Mouse (Mus musculus) erythroblast, embryonic 14.5 days (primary cell): ENCODE data around the gene Ascc3. TPM values are rescaled to one million over a fixed set of nuclear protein-coding genes. Genes with fewer than 3 reads are reported as not detected.

Experiments
- H3K27me3 ChIP-seq: 2 replicates; pipeline ENCODE4 v1.6.1; 2012; ENCODE audit warnings: inconsistent platforms; ENCODE audit not compliant: control insufficient read depth
- H3K36me3 ChIP-seq: 2 replicates; pipeline ENCODE4 v1.6.1; 2012; ENCODE audit warnings: mild to moderate bottlenecking, inconsistent platforms; ENCODE audit not compliant: control insufficient read depth
- H3K4me1 ChIP-seq: 2 replicates; pipeline ENCODE4 v1.6.1; 2012; ENCODE audit warnings: inconsistent platforms; ENCODE audit not compliant: control insufficient read depth
- H3K4me3 ChIP-seq: replicated peaks from 2 replicates; pipeline ENCODE3; 2012; ENCODE audit warnings: moderate library complexity, mild to moderate bottlenecking, inconsistent platforms
- H3K9me3 ChIP-seq: 2 replicates; pipeline ENCODE4 v1.6.1; 2012; ENCODE audit warnings: low read length, inconsistent platforms, mixed read lengths; ENCODE audit not compliant: control insufficient read depth
- GATA1 ChIP-seq: IDR thresholded peaks from 2 replicates; pipeline ENCODE4 v1.6.1; 2012; ENCODE audit warnings: low read length, inconsistent platforms, mixed read lengths
- TAL1 ChIP-seq: IDR thresholded peaks from 3 replicates; pipeline ENCODE4 v1.6.1; 2012; ENCODE audit warnings: low read length, inconsistent platforms, mixed read lengths
- polyA plus RNA-seq: library from polyadenylated mRNA; stranded (reverse); fragments of >175 nt; gene quantifications from 2 replicates; pipeline ENCODE4 v1.2.3, GENCODE M21; 2012

Ascc3 gene
- polyA plus RNA-seq, 1 experiment = 0.31 TPM

DNA sequence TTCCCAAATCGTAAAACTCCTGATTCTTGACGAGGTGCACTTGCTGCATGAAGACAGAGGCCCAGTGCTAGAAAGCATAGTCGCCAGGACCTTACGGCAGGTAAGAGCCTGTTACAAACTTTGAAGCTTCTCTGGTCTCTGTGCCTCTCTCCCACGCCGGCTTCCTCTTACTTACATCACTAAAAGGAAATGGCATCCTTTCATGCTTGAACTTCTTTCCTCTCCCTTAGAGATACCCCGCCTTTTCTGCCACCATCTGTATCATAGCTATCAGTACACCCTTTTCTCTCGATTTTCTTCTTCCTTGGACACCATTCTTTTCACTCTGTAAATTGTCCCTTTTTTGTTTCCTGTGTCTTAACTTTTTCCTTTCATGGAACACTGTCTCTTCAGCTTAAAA lies 58.1 kb downstream of the Ascc3 start:
- Histone ChIP-seq H3K36me3 (peaks cover 40% of the 10 kb centered on the region), H3K4me3 (no peak overlapping the region), H3K9me3 (no peaks in the 10 kb centered on the region), H3K27me3 (no peaks in the 10 kb centered on the region), H3K4me1 (no peaks in the 10 kb centered on the region)
- no peak for TF ChIP-seq GATA1
- no peak for TF ChIP-seq TAL1

DNA sequence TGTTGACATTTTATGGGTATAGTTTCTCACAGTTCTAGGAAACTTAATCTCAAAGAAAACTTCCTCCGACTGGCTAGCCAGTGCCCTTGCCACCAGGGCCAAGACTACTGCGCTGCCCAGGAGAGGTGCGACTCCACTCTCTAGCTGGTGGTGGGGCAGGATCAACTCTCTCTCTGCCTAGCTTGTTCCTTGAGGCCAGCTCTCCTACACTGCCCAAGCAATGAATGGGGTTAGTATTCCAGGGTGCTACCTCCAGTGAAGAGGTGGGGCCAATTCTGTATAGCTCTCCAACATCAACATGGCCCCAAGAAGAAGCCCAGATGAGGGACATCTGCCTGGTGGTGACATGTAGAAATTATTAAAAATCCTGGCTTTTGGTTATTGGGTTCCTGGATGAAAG lies 61.1 kb downstream of the Ascc3 start:
- peaks cover 32% of the 10 kb centered on the region for H3K36me3 ChIP-seq
- H3K27me3 ChIP-seq = no peaks in the 10 kb centered on the region
- H3K4me3 ChIP-seq = no peak overlapping the region
- no peaks in the 10 kb centered on the region for H3K4me1 ChIP-seq
- H3K9me3 ChIP-seq = no peaks in the 10 kb centered on the region
- TF ChIP-seq TAL1 (no peak), GATA1 (no peak)

DNA sequence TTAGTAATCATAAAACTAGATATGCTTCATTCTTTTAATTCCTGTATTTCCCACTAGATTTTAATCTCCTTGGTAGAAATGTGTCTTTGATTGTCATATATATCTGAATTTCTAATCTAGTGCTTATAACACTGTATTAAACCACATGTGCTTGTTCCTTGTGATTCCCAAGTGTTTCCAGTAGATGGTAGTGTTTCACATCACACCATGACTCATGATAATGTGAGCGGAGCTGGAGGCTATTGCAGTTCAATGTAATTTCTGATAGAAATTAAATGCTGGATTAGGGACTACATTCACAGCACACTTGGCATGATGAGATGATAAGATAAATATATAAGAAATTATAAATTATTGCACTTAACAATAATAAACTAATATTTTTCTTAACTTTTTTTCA lies 64.9 kb downstream of the Ascc3 start:
- Histone ChIP-seq H3K9me3 (no peaks in the 10 kb centered on the region), H3K4me1 (no peaks in the 10 kb centered on the region), H3K36me3 (peaks cover 23% of the 10 kb centered on the region), H3K4me3 (no peak overlapping the region), H3K27me3 (no peaks in the 10 kb centered on the region)
- TF ChIP-seq GATA1 = no peak
- no peak for TF ChIP-seq TAL1

DNA sequence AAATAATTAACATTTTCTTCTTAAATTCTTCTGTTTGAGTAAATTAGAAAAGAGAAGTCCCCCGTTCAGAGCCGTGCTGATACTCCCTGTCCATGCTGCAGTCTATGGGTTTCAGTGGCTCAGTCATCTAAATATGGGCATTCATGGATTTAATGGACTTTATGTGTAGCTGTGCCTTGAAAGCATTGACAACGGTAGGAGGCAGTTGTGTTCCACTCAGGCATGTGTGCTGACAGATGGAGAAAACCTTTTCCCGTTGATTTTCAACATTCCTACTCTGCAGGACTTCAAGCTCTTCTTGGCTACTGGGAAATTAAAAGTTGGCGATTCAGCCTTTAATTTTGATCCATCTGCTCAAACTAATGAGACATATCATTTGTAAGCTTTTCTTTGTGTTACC lies 79.0 kb downstream of the Ascc3 start:
- H3K4me3 ChIP-seq = no peak overlapping the region
- H3K36me3 ChIP-seq = peaks cover 5% of the 10 kb centered on the region
- no peaks in the 10 kb centered on the region for H3K4me1 ChIP-seq
- H3K27me3 ChIP-seq = no peaks in the 10 kb centered on the region
- TF ChIP-seq GATA1 = no peak
- TF ChIP-seq TAL1 = no peak
- H3K9me3 ChIP-seq = no peaks in the 10 kb centered on the region

DNA sequence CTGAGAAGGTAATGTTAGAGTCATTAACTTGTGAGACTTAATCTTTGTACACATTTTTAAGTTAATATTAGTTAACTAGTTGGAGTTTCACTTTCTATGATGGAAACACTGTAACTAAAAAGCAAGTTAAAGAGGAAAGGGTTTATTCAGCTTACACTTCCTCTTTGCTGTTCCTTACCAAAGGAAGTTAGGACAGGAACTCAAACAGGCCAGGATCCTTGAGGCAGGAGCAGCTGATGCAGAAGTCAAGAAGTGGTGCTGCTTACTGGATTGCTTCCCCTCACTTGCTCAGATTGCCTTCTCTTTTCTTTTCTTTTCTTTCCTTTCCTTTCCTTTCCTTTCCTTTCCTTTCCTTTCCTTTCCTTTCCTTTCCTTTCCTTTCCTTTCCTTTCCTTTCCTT lies 97.9 kb downstream of the Ascc3 start:
- TF ChIP-seq TAL1 = no peak
- no peak for TF ChIP-seq GATA1
- no peaks in the 10 kb centered on the region for H3K27me3 ChIP-seq

DNA sequence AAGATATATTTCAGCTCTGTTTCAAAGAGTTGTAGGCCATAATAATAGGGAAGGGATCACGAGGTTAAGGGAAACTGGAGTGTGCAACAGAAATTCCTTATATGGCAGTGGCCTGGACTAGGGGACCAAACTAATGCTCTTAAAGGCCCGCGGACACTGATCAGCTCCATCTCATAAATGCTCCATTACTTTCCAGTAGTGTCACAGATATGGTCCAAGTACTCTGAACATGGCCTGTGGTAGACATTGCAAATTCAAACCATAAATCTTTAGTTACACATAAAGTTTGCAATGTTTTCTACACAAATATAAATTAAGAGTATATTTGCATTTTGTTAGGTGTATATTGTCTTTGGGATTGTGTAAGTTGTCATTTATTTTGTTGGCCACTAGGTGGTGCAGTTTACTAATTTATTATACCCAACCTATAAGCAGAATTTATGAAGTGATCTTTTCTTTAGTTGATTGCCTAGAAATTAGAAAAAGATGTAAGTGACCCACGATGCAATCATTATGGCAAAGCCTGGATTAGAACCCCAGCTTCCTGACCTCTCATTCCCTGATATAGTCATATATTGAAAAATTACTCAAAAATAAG lies 106.5 kb downstream of the Ascc3 start:
- TF ChIP-seq GATA1 (no peak), TAL1 (no peak)
- H3K27me3 ChIP-seq = no peaks in the 10 kb centered on the region
- H3K9me3 ChIP-seq = no peaks in the 10 kb centered on the region
- peaks cover 18% of the 10 kb centered on the region for H3K36me3 ChIP-seq
- no peak overlapping the region for H3K4me3 ChIP-seq
- H3K4me1 ChIP-seq = peaks cover 22% of the 10 kb centered on the region

More for the DNA sequence above, 97.9 kb downstream of the Ascc3 start:
- Histone ChIP-seq H3K4me1 (no peaks in the 10 kb centered on the region), H3K9me3 (no peaks in the 10 kb centered on the region), H3K4me3 (no peak overlapping the region), H3K36me3 (peaks cover 9% of the 10 kb centered on the region)

DNA sequence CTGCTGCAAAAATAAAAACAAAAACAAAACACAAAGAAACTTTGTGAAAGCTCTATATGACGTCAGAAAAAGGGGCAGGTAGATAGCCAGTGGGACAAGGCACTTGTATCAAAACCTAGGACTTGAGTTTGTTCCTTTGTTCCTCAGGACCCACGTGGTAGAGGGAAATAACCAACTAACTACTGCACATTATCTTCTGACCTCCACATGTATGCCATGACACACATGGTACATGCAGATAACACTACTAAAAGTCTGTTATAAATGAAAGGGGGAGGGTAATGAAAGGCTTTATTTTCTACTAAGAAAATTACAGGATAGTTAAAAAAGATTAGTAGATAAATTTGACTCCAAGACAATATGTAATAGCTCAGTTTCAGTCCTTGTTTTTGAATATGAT lies 109.3 kb downstream of the Ascc3 start:
- peaks cover 25% of the 10 kb centered on the region for H3K4me1 ChIP-seq
- no peaks in the 10 kb centered on the region for H3K9me3 ChIP-seq
- TF ChIP-seq GATA1 = peak; percentile 70
- peak; percentile 81 for TF ChIP-seq TAL1
- H3K27me3 ChIP-seq = no peaks in the 10 kb centered on the region
- peaks cover 18% of the 10 kb centered on the region for H3K36me3 ChIP-seq
- no peak overlapping the region for H3K4me3 ChIP-seq

DNA sequence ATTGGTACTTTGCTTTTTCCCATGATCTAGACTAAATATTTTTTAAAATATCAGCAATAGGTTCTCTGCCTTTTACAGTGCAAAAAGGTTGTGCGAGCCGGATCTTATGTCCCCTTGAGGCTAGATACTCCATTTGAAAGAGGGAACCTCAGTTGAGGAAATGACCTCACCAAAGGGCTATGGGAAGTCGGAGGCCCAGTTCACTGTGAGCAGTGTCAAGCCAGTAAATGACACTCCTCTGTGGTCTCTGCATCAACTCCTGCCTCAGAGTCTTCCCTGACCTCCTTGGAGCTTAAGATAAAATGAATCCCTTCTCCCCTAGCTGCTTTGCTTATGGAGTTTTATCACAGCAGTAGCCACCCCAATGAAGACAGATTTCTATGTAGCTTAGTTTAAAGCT lies 109.9 kb downstream of the Ascc3 start:
- Histone ChIP-seq H3K27me3 (no peaks in the 10 kb centered on the region), H3K36me3 (peaks cover 18% of the 10 kb centered on the region), H3K9me3 (no peaks in the 10 kb centered on the region), H3K4me3 (no peak overlapping the region), H3K4me1 (peaks cover 25% of the 10 kb centered on the region)
- TF ChIP-seq GATA1 (no peak), TAL1 (no peak)

DNA sequence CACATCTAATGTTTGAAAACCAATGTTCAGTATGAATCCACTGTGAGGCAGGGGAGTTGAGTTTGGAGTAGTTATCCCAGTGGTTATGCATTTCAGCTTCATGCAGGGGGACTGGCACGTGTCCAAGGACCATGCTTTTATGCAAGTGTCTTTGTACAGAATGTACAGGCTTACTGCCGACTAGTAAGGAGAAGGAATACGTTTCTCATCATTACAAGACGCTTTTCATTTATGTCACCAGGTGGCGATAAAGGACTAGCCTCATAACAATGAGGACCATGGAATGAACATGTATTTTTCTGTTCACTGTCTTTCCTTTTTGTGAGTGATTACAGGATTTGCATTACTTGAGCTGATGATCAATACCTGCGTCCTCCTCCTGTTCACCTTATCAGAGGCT lies 111.7 kb downstream of the Ascc3 start:
- Histone ChIP-seq H3K4me1 (peaks cover 25% of the 10 kb centered on the region), H3K27me3 (no peaks in the 10 kb centered on the region), H3K36me3 (peaks cover 24% of the 10 kb centered on the region), H3K4me3 (no peak overlapping the region), H3K9me3 (no peaks in the 10 kb centered on the region)
- TF ChIP-seq GATA1 (no peak), TAL1 (no peak)

DNA sequence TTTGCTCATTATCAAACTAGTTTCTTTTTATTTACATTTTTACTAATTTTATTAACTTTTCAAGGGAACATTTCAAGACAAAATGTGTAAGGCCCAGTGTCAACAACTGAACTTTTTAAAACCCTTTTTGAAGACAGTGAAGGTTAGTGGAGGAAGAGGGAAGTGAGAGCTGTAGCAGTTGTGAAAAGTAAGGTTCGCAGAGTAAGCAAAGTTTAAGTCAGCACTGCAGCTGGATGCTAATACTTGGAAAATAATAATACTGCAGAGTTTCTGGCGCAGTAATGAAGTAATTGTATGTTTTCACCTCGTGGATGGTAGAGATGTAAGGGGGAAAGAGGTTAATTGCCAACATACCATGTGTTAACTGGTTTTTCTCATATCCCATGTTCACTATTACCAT lies 112.4 kb downstream of the Ascc3 start:
- peaks cover 25% of the 10 kb centered on the region for H3K4me1 ChIP-seq
- TF ChIP-seq GATA1 (no peak), TAL1 (no peak)
- H3K27me3 ChIP-seq = no peaks in the 10 kb centered on the region
- peaks cover 22% of the 10 kb centered on the region for H3K36me3 ChIP-seq
- no peaks in the 10 kb centered on the region for H3K9me3 ChIP-seq
- no peak overlapping the region for H3K4me3 ChIP-seq
